Mouse (Mus musculus) embryonic fibroblast, embryonic 13.5 days (primary cell): ENCODE data around the gene Klk11. TPM values are rescaled to one million over a fixed set of nuclear protein-coding genes. Genes with fewer than 3 reads are reported as not detected.

Experiments used
- H3K27ac ChIP-seq: 2 replicates; pipeline ENCODE4 v1.5.1; 2012; ENCODE audit warnings: low read length, control low read depth, inconsistent platforms; ENCODE audit not compliant: insufficient read depth
- H3K4me1 ChIP-seq: 2 replicates; pipeline ENCODE4 v1.6.1; 2011; ENCODE audit warnings: low read length; ENCODE audit not compliant: control insufficient read depth, insufficient read depth
- H3K4me3 ChIP-seq: 2 replicates; pipeline ENCODE4 v1.5.1; 2011; ENCODE audit warnings: mild to moderate bottlenecking, control low read depth, low read length; ENCODE audit not compliant: insufficient read depth
- CTCF ChIP-seq: IDR thresholded peaks from 2 replicates; pipeline ENCODE4 v1.5.1; 2011; ENCODE audit warnings: mild to moderate bottlenecking, control low read depth, low read length, moderate library complexity, borderline replicate concordance; ENCODE audit not compliant: insufficient read depth
- POLR2A ChIP-seq: IDR thresholded peaks from 2 replicates; pipeline ENCODE4 v1.6.1; 2011; ENCODE audit warnings: low read depth, mild to moderate bottlenecking, control low read depth, low read length, moderate library complexity
- polyA plus RNA-seq: library from polyadenylated mRNA; stranded (reverse); fragments of >200 nt; gene quantifications from 2 replicates; pipeline ENCODE4 v1.2.4, GENCODE M21; 2011; ENCODE audit warnings: low read depth; ENCODE audit not compliant: missing spikeins, insufficient read length

The Klk11 gene
- polyA plus RNA-seq, result not detected in 2 replicates

- no peak within 1 kb of the TSS for H3K4me3 ChIP-seq
- H3K27ac ChIP-seq, result no peak within 1 kb of the TSS
- TF ChIP-seq CTCF (no peak), POLR2A (no peak)
- no peaks in the 10 kb centered on the region for H3K4me1 ChIP-seq
Measured at GRCm38 (mm10) chr7:43774364-43774763, at the start of gene Klk11. Gene Klk11 (plus strand): TSS chr7:43774604.

- H3K27ac ChIP-seq, result no peak overlapping the region
- TF ChIP-seq POLR2A (no peak), CTCF (no peak)
- no peaks in the 10 kb centered on the region for H3K4me1 ChIP-seq
- H3K4me3 ChIP-seq, result no peak overlapping the region
Measured at GRCm38 (mm10) chr7:43747788-43748187, 26.6 kb upstream of the Klk11 start.

GRCm38 (mm10) chr7:43752806-43753205 lies 21.6 kb upstream of the Klk11 start:
- H3K4me1 ChIP-seq, result no peaks in the 10 kb centered on the region
- H3K4me3 ChIP-seq, result no peak overlapping the region
- no peak overlapping the region for H3K27ac ChIP-seq
- TF ChIP-seq CTCF (no peak), POLR2A (no peak)

- H3K27ac ChIP-seq, result no peak overlapping the region
- no peak for TF ChIP-seq CTCF
- no peak for TF ChIP-seq POLR2A
- H3K4me1 ChIP-seq, result no peaks in the 10 kb centered on the region
- no peak overlapping the region for H3K4me3 ChIP-seq
Measured at GRCm38 (mm10) chr7:43766484-43766883, 7.9 kb upstream of the Klk11 start.

- TF ChIP-seq CTCF, result no peak
- no peak for TF ChIP-seq POLR2A
- H3K27ac ChIP-seq, result no peak within 1 kb of the TSS
- no peak within 1 kb of the TSS for H3K4me3 ChIP-seq
- H3K4me1 ChIP-seq, result no peaks in the 10 kb centered on the region
Measured at GRCm38 (mm10) chr7:43768597-43768996, 5.8 kb upstream of the Klk11 start, which contains the start of gene Klk12. Gene Klk12 (plus strand): TSS chr7:43768897.

GRCm38 (mm10) chr7:43769636-43770035 lies 4.8 kb upstream of the Klk11 start:
- Histone ChIP-seq H3K4me1 (no peaks in the 10 kb centered on the region), H3K27ac (no peak overlapping the region), H3K4me3 (no peak overlapping the region)

GRCm38 (mm10) chr7:43770701-43771100 lies 3.7 kb upstream of the Klk11 start:
- Histone ChIP-seq H3K27ac (no peak overlapping the region), H3K4me3 (no peak overlapping the region), H3K4me1 (no peaks in the 10 kb centered on the region)
- TF ChIP-seq CTCF (no peak), POLR2A (no peak)

More at GRCm38 (mm10) chr7:43769636-43770035, 4.8 kb upstream of the Klk11 start:
- TF ChIP-seq POLR2A, result no peak
- no peak for TF ChIP-seq CTCF

GRCm38 (mm10) chr7:43771916-43772315 lies 2.5 kb upstream of the Klk11 start:
- TF ChIP-seq POLR2A (no peak), CTCF (no peak)
- Histone ChIP-seq H3K4me1 (no peaks in the 10 kb centered on the region), H3K4me3 (no peak overlapping the region), H3K27ac (no peak overlapping the region)

- H3K4me1 ChIP-seq, result no peaks in the 10 kb centered on the region
- TF ChIP-seq POLR2A (no peak), CTCF (no peak)
- H3K4me3 ChIP-seq, result no peak overlapping the region
- no peak overlapping the region for H3K27ac ChIP-seq
Measured at GRCm38 (mm10) chr7:43772901-43773300, 1.5 kb upstream of the Klk11 start.

- Histone ChIP-seq H3K27ac (no peak overlapping the region), H3K4me1 (0 out of 2 replicates have a peak, but pooled peaks cover under 1% of the 10 kb centered on the region), H3K4me3 (no peak overlapping the region)
- TF ChIP-seq POLR2A (no peak), CTCF (no peak)
Measured at GRCm38 (mm10) chr7:43774802-43775201, 398 bp downstream of the Klk11 start.

- H3K27ac ChIP-seq, result no peak overlapping the region
- no peak for TF ChIP-seq POLR2A
- no peak for TF ChIP-seq CTCF
- H3K4me3 ChIP-seq, result no peak overlapping the region
- peaks cover 7% of the 10 kb centered on the region for H3K4me1 ChIP-seq
Measured at GRCm38 (mm10) chr7:43775311-43776057, 1.1 kb downstream of the Klk11 start.
